8 mouse cellular contexts compared by ENCODE assay signal in genomic region chr11:55417898-55418703, GRCm38 (mm10). TPM values are rescaled to one million over a fixed set of nuclear protein-coding genes. Genes with fewer than 3 reads are reported as not detected.
DNase-seq lines count a peak whose midpoint lies in the region; ATAC-seq and TF ChIP-seq lines count a peak whose summit lies in the region.

No protein-coding gene starts in this region.

- ATAC-seq in lung, embryonic 16.5 days (ENCODE audit: low read depth): peak; percentile 79
- ATAC-seq in stomach, embryonic 16.5 days (ENCODE audit: insufficient read depth, low FRiP score): peak; percentile 72

- in situ Hi-C loops in ES-E14 (cut with MboI; ENCODE audit: low sequenced_read_pairs in 2 of 2, unreplicated experiment in 2 of 2): no loop called here

- peak overlapping the region; percentile 72 to 73 for H3K4me3 ChIP-seq in ES-E14 (ENCODE audit: insufficient read depth in 1 of 2, low read depth in 1 of 2, low read length in 2 of 2, poor library complexity in 1 of 2, severe bottlenecking in 1 of 2)
- H3K4me3 ChIP-seq in kidney, adult 2 months (ENCODE audit: insufficient read depth, low read depth, low read length): peak overlapping the region; percentile 79
- H3K4me3 ChIP-seq in lung, embryonic 16.5 days (ENCODE audit: low read length): peak overlapping the region; percentile 74
- peak overlapping the region; percentile 72 for H3K4me3 ChIP-seq in stomach, embryonic 16.5 days (replicated peaks; ENCODE audit: low read length)

- peak overlapping the region; percentile 70 for H3K4me2 ChIP-seq in lung, embryonic 16.5 days (ENCODE audit: low read depth, low read length)
- H3K4me2 ChIP-seq in stomach, embryonic 16.5 days (ENCODE audit: low read depth, low read length): peak overlapping the region; percentile 76

- no peak for TF ChIP-seq POLR2A in brain, embryonic 14.5 days (IDR thresholded peaks at IDR 0.05; ENCODE audit: borderline replicate concordance, extremely low read depth, insufficient read depth, insufficient read length, poor library complexity, severe bottlenecking)
- TF ChIP-seq POLR2A in kidney, adult 2 months (IDR thresholded peaks at IDR 0.05; ENCODE audit: low read depth, low read length): no peak

- H3K27ac ChIP-seq in ES-E14 (ENCODE audit: insufficient read depth, low read depth, low read length, poor library complexity, severe bottlenecking): peak overlapping the region; percentile 98
- peak overlapping the region; percentile 95 for H3K27ac ChIP-seq in kidney, adult 2 months (ENCODE audit: insufficient read depth, low read depth, low read length)
- H3K27ac ChIP-seq in lung, embryonic 16.5 days (ENCODE audit: low read length): peak overlapping the region; percentile 98
- peak overlapping the region; percentile 98 for H3K27ac ChIP-seq in stomach, embryonic 16.5 days (ENCODE audit: low read length)

- peak; percentile 81 for DNase-seq in ES-E14 (ENCODE audit: low read depth, low spot score)
- peak; percentile 84 for DNase-seq in brain, embryonic 14.5 days (ENCODE audit: low read depth)
- peak; percentile 98 for DNase-seq in heart, adult 11 months
- peak; percentile 73 for DNase-seq in kidney, adult 2 months
- DNase-seq in layer of hippocampus, postnatal 10 days (ENCODE audit: low spot score in 2 of 2): no peak
- no peak for DNase-seq in cerebellum, postnatal 36 days

- no peak for TF ChIP-seq CTCF in brain, embryonic 14.5 days (IDR thresholded peaks at IDR 0.05; ENCODE audit: borderline replicate concordance, extremely low read depth, insufficient read depth, insufficient read length)
- no peak for TF ChIP-seq CTCF in kidney, adult 2 months (conservative IDR thresholded peaks at IDR 0.05; ENCODE audit: insufficient read depth, insufficient read length, low read depth, low read length)

- H3K9ac ChIP-seq in ES-E14 (ENCODE audit: insufficient read depth, low read depth, low read length, poor library complexity, severe bottlenecking): peak overlapping the region; percentile 81
- peak overlapping the region; percentile 80 for H3K9ac ChIP-seq in lung, embryonic 16.5 days (ENCODE audit: low read length)
- H3K9ac ChIP-seq in stomach, embryonic 16.5 days (ENCODE audit: low read length): peak overlapping the region; percentile 89

- 7% methylated on average over 24 of the region's 24 CpGs for WGBS in kidney, adult 2 months
- WGBS in lung, embryonic 16.5 days: under 1% methylated on average over 24 of the region's 24 CpGs
- 1% methylated on average over 24 of the region's 24 CpGs for WGBS in stomach, embryonic 16.5 days

- H3K27me3 ChIP-seq in kidney, adult 2 months (replicated peaks; ENCODE audit: control insufficient read depth, insufficient read depth, low read length): no peaks in the 10 kb centered on the region
- H3K27me3 ChIP-seq in lung, embryonic 16.5 days (ENCODE audit: control insufficient read depth, insufficient read depth, low read depth, low read length): no peaks in the 10 kb centered on the region
- H3K27me3 ChIP-seq in stomach, embryonic 16.5 days (ENCODE audit: control insufficient read depth, insufficient read depth, low read length): no peaks in the 10 kb centered on the region

- no peaks in the 10 kb centered on the region for H3K9me3 ChIP-seq in ES-E14 (ENCODE audit: control insufficient read depth, insufficient read depth, low read depth, low read length)
- no peaks in the 10 kb centered on the region for H3K9me3 ChIP-seq in lung, embryonic 16.5 days (ENCODE audit: control insufficient read depth, low read length)
- no peaks in the 10 kb centered on the region for H3K9me3 ChIP-seq in stomach, embryonic 16.5 days (replicated peaks; ENCODE audit: control insufficient read depth, low read length)

- H3K36me3 ChIP-seq in ES-E14 (ENCODE audit: control insufficient read depth, insufficient read depth, low read length, poor library complexity, severe bottlenecking): no peaks in the 10 kb centered on the region
- no peaks in the 10 kb centered on the region for H3K36me3 ChIP-seq in kidney, adult 2 months (ENCODE audit: control insufficient read depth, insufficient read depth, low read length)
- H3K36me3 ChIP-seq in lung, embryonic 16.5 days (ENCODE audit: control insufficient read depth, insufficient read depth, low read length): no peaks in the 10 kb centered on the region
- H3K36me3 ChIP-seq in stomach, embryonic 16.5 days (ENCODE audit: control insufficient read depth, insufficient read depth, low read length): no peaks in the 10 kb centered on the region

- H3K4me1 ChIP-seq in ES-E14 (ENCODE audit: control insufficient read depth in 2 of 2, insufficient read depth in 2 of 2, low read length in 2 of 2, poor library complexity in 1 of 2): peaks cover 8 to 27% of the 10 kb centered on the region in 2 experiments
- peaks cover 3% of the 10 kb centered on the region; the same call in 1 of the 2 replicates for H3K4me1 ChIP-seq in kidney, adult 2 months (ENCODE audit: control insufficient read depth, insufficient read depth, low read length)
- H3K4me1 ChIP-seq in lung, embryonic 16.5 days (replicated peaks; ENCODE audit: control insufficient read depth, insufficient read depth, low read length): peaks cover 47% of the 10 kb centered on the region
- peaks cover 44% of the 10 kb centered on the region for H3K4me1 ChIP-seq in stomach, embryonic 16.5 days (ENCODE audit: control insufficient read depth, insufficient read depth, low read length)

TF ChIP-seq in ES-E14, 5 proteins besides CTCF, POLR2A, EP300 and RAD21:
- TF ChIP-seq CHD2 (IDR thresholded peaks at IDR 0.05; ENCODE audit: low read depth, low read length) (no peak), HCFC1 (IDR thresholded peaks at IDR 0.05; ENCODE audit: borderline replicate concordance, insufficient read depth, low read length) (no peak), MAFK (IDR thresholded peaks at IDR 0.05; ENCODE audit: insufficient read depth, low read depth, low read length) (no peak), ZC3H11A (IDR thresholded peaks at IDR 0.05; ENCODE audit: borderline replicate concordance, low read depth, low read length) (no peak), ZNF384 (IDR thresholded peaks at IDR 0.05; ENCODE audit: low read depth, low read length) (no peak)

RNA-seq across cellular contexts. Expression of gene Sparc, which starts 4.9 kb away (rescaled TPM):
- total RNA-seq in ES-E14 (2012; rRNA removed): 411 and 485 TPM in 2 replicates
- polyA plus RNA-seq in brain, embryonic 14.5 days (2012; rRNA removed): 340 and 497 TPM in 2 replicates
- 585 and 720 TPM in 2 replicates for polyA plus RNA-seq in kidney, adult 2 months (2012; rRNA removed)
- polyA plus RNA-seq in lung, embryonic 16.5 days (2015; fragmentation: Nextera tagmentation; extraction: Ambion mirVana): 2,256 and 2,274 TPM in 2 replicates
- polyA plus RNA-seq in stomach, embryonic 16.5 days (2015; fragmentation: Nextera tagmentation; extraction: Ambion mirVana): 2,158 and 2,387 TPM in 2 replicates
- 100 to 1,000 TPM; 378 to 402 TPM for total RNA-seq in layer of hippocampus, postnatal 10 days (2021)

RNA-seq across cellular contexts. Expression of gene Atox1, which starts 42.9 kb away (rescaled TPM):
- 371 and 407 TPM in 2 replicates for total RNA-seq in ES-E14 (2012; rRNA removed)
- 179 and 207 TPM in 2 replicates for polyA plus RNA-seq in brain, embryonic 14.5 days (2012; rRNA removed)
- polyA plus RNA-seq in kidney, adult 2 months (2012; rRNA removed): 698 and 771 TPM in 2 replicates
- polyA plus RNA-seq in lung, embryonic 16.5 days (2015; fragmentation: Nextera tagmentation; extraction: Ambion mirVana): 581 and 600 TPM in 2 replicates
- 421 and 424 TPM in 2 replicates for polyA plus RNA-seq in stomach, embryonic 16.5 days (2015; fragmentation: Nextera tagmentation; extraction: Ambion mirVana)
- total RNA-seq in layer of hippocampus, postnatal 10 days (2021): 100 to 1,000 TPM; 139 to 143 TPM

RNA-seq across cellular contexts. Expression of gene G3bp1, which starts 51.4 kb away (rescaled TPM):
- 178 and 189 TPM in 2 replicates for total RNA-seq in ES-E14 (2012; rRNA removed)
- polyA plus RNA-seq in brain, embryonic 14.5 days (2012; rRNA removed): 63.1 and 63.7 TPM in 2 replicates
- 23.3 and 28.3 TPM in 2 replicates for polyA plus RNA-seq in kidney, adult 2 months (2012; rRNA removed)
- 141 and 152 TPM in 2 replicates for polyA plus RNA-seq in lung, embryonic 16.5 days (2015; fragmentation: Nextera tagmentation; extraction: Ambion mirVana)
- polyA plus RNA-seq in stomach, embryonic 16.5 days (2015; fragmentation: Nextera tagmentation; extraction: Ambion mirVana): 130 and 142 TPM in 2 replicates
- 10 to 100 TPM; 43.8 to 44.0 TPM for total RNA-seq in layer of hippocampus, postnatal 10 days (2021)

Comparison
In these comparisons a context has a peak if more than half of its experiments do, and no peak if none do; other contexts are left out.
1. DNase-seq: peak in ES-E14 (single experiment), brain, embryonic 14.5 days (single experiment), heart, adult 11 months (single experiment) and kidney, adult 2 months (single experiment); none in layer of hippocampus, postnatal 10 days (0 of 2) and cerebellum, postnatal 36 days (0 of 2).
2. Peak in every context shown above with its lines, with median percentiles within 50 percentile points of each other: H3K27ac ChIP-seq, H3K4me3 ChIP-seq and H3K9ac ChIP-seq.